Mouse (Mus musculus) liver, embryonic 11.5 days (tissue): ENCODE measurements around the gene Trafd1. TPM values are rescaled to one million over a fixed set of nuclear protein-coding genes. Genes with fewer than 3 reads are reported as not detected.

Source experiments
- ATAC-seq: fragments of 200-750 bp; cut with Nextera tagmentation; replicated peaks from 2 replicates; pipeline ENCODE4 v1.8.0; 2017; ENCODE audit warnings: moderate number of reproducible peaks, mild to moderate bottlenecking, moderate TSS enrichment, moderate library complexity; ENCODE audit not compliant: low FRiP score
- DNase-seq: peaks from one replicate; pipeline ENCODE4 v3.0.0-alpha.2; 2017; ENCODE audit warnings: low spot score
- H3K27ac ChIP-seq: fragments of 300-500 bp; sonication (generic); 2 replicates; pipeline ENCODE4 v1.5.1; 2014; ENCODE audit warnings: mild to moderate bottlenecking, low read depth, low read length, control low read depth
- H3K27me3 ChIP-seq: fragments of 300-500 bp; sonication (generic); replicated peaks from 2 replicates; pipeline ENCODE4 v1.6.1; 2014; ENCODE audit warnings: low read length, mixed read lengths; ENCODE audit not compliant: control insufficient read depth, insufficient read depth
- H3K36me3 ChIP-seq: fragments of 300-500 bp; sonication (generic); 2 replicates; pipeline ENCODE4 v1.6.1; 2014; ENCODE audit warnings: mild to moderate bottlenecking, low read length, moderate library complexity, mixed read lengths; ENCODE audit not compliant: control insufficient read depth, insufficient read depth
- H3K4me1 ChIP-seq: fragments of 300-500 bp; sonication (generic); replicated peaks from 2 replicates; pipeline ENCODE4 v1.6.1; 2014; ENCODE audit warnings: low read length, mixed read lengths; ENCODE audit not compliant: control insufficient read depth, insufficient read depth
- H3K4me2 ChIP-seq: fragments of 300-500 bp; sonication (generic); 2 replicates; pipeline ENCODE4 v1.6.1; 2014; ENCODE audit warnings: mild to moderate bottlenecking, control low read depth, moderate library complexity
- H3K4me3 ChIP-seq: fragments of 300-500 bp; sonication (generic); 2 replicates; pipeline ENCODE4 v1.5.1; 2014; ENCODE audit warnings: low read depth, low read length, control low read depth
- H3K9ac ChIP-seq: fragments of 300-500 bp; sonication (generic); 2 replicates; pipeline ENCODE4 v1.6.1; 2014; ENCODE audit warnings: low read depth, low read length, control low read depth
- H3K9me3 ChIP-seq: fragments of 300-500 bp; sonication (generic); 2 replicates; pipeline ENCODE4 v1.6.1; 2016; ENCODE audit warnings: low read length, inconsistent platforms, mixed read lengths; ENCODE audit not compliant: control insufficient read depth
- WGBS: fragments of 180-500 bp; shearing (Covaris S2); extraction: QIAGEN DNeasy Blood & Tissue Kit; methylation state at CpG from one replicate; pipeline ENCODE4 v1.1.7; 2014; 5-methylcytosine and 5-hydroxymethylcytosine counted together
- polyA plus RNA-seq: library from polyadenylated mRNA; unstranded; fragments of >200 nt; fragmentation: Nextera tagmentation; extraction: Ambion mirVana; gene quantifications from 2 replicates; pipeline ENCODE4 v1.2.1, GENCODE M21; 2014

Gene Trafd1
- polyA plus RNA-seq = 36.7 and 38.6 TPM in 2 replicates

GRCm38 (mm10) chr5:121385461-121386119 lies at the start of gene Trafd1:
Gene Trafd1 (minus strand): TSS chr5:121385632.
- DNase-seq (peak; percentile 92), ATAC-seq (peak; percentile 92)
- Histone ChIP-seq H3K27ac (peak within 1 kb of the TSS; percentile 79), H3K4me2 (peak within 1 kb of the TSS; percentile 91), H3K27me3 (no peaks in the 10 kb centered on the region), H3K4me1 (peaks cover 8% of the 10 kb centered on the region), H3K9me3 (no peaks in the 10 kb centered on the region; the same call in 1 of the 2 replicates), H3K36me3 (peaks cover 6% of the 10 kb centered on the region; the same call in 1 of the 2 replicates), H3K4me3 (peak within 1 kb of the TSS; percentile 68), H3K9ac (peak within 1 kb of the TSS; percentile 72)
- under 1% methylated on average over 37 of the region's 45 CpGs for WGBS

- Histone ChIP-seq H3K4me2 (no peak overlapping the region), H3K27ac (no peak overlapping the region), H3K4me3 (no peak overlapping the region), H3K27me3 (no peaks in the 10 kb centered on the region), H3K4me1 (no peaks in the 10 kb centered on the region), H3K36me3 (peaks cover 82% of the 10 kb centered on the region), H3K9ac (no peak overlapping the region), H3K9me3 (no peaks in the 10 kb centered on the region)
- DNase-seq (no peak), ATAC-seq (no peak)
- WGBS = 92% methylated on average over 3 of the region's 3 CpGs
Measured at GRCm38 (mm10) chr5:121428954-121429353, 43.5 kb upstream of the Trafd1 start.

GRCm38 (mm10) chr5:121423297-121423696 lies 37.9 kb upstream of the Trafd1 start:
- no peaks in the 10 kb centered on the region for H3K4me1 ChIP-seq
- no peak for DNase-seq
- H3K27ac ChIP-seq = no peak overlapping the region
- no peaks in the 10 kb centered on the region for H3K9me3 ChIP-seq
- peaks cover 77% of the 10 kb centered on the region for H3K36me3 ChIP-seq
- H3K9ac ChIP-seq = no peak overlapping the region
- ATAC-seq = no peak
- 92% methylated on average over 10 of the region's 10 CpGs for WGBS
- no peak overlapping the region for H3K4me2 ChIP-seq
- H3K27me3 ChIP-seq = no peaks in the 10 kb centered on the region
- H3K4me3 ChIP-seq = no peak overlapping the region

GRCm38 (mm10) chr5:121422787-121423186 lies 37.4 kb upstream of the Trafd1 start:
- ATAC-seq (no peak), DNase-seq (no peak)
- no peak overlapping the region for H3K27ac ChIP-seq
- no peaks in the 10 kb centered on the region for H3K4me1 ChIP-seq
- H3K9ac ChIP-seq = no peak overlapping the region
- H3K27me3 ChIP-seq = no peaks in the 10 kb centered on the region
- no peaks in the 10 kb centered on the region for H3K9me3 ChIP-seq
- H3K4me2 ChIP-seq = no peak overlapping the region
- 88% methylated on average over 6 of the region's 6 CpGs for WGBS
- no peak overlapping the region for H3K4me3 ChIP-seq
- H3K36me3 ChIP-seq = peaks cover 77% of the 10 kb centered on the region

- no peaks in the 10 kb centered on the region for H3K27me3 ChIP-seq
Measured at GRCm38 (mm10) chr5:121420721-121421120, 35.3 kb upstream of the Trafd1 start.

GRCm38 (mm10) chr5:121410975-121411374 lies 25.5 kb upstream of the Trafd1 start:
- H3K27me3 ChIP-seq = no peaks in the 10 kb centered on the region
- peaks cover 60% of the 10 kb centered on the region for H3K36me3 ChIP-seq
- no peak overlapping the region for H3K4me3 ChIP-seq
- no peak overlapping the region for H3K27ac ChIP-seq
- WGBS = 95% methylated on average over 4 of the region's 4 CpGs
- H3K4me1 ChIP-seq = no peaks in the 10 kb centered on the region; the same call in 1 of the 2 replicates
- ATAC-seq = no peak
- H3K9ac ChIP-seq = no peak overlapping the region
- no peak for DNase-seq
- H3K9me3 ChIP-seq = no peaks in the 10 kb centered on the region
- no peak overlapping the region for H3K4me2 ChIP-seq

More at GRCm38 (mm10) chr5:121420721-121421120, 35.3 kb upstream of the Trafd1 start:
- no peak overlapping the region for H3K4me3 ChIP-seq
- no peaks in the 10 kb centered on the region for H3K4me1 ChIP-seq
- H3K27ac ChIP-seq = no peak overlapping the region
- no peak overlapping the region for H3K4me2 ChIP-seq
- no peak overlapping the region for H3K9ac ChIP-seq
- DNase-seq (no peak), ATAC-seq (no peak)
- WGBS = 92% methylated on average over 9 of the region's 9 CpGs
- peaks cover 78% of the 10 kb centered on the region for H3K36me3 ChIP-seq
- no peaks in the 10 kb centered on the region for H3K9me3 ChIP-seq

- Histone ChIP-seq H3K4me1 (no peaks in the 10 kb centered on the region; the same call in 1 of the 2 replicates), H3K27me3 (no peaks in the 10 kb centered on the region), H3K27ac (no peak overlapping the region), H3K9me3 (no peaks in the 10 kb centered on the region), H3K36me3 (peaks cover 38% of the 10 kb centered on the region), H3K4me3 (no peak overlapping the region), H3K9ac (no peak overlapping the region), H3K4me2 (no peak overlapping the region)
- DNase-seq (no peak), ATAC-seq (no peak)
- 88% methylated on average over 8 of the region's 8 CpGs for WGBS
Measured at GRCm38 (mm10) chr5:121407856-121408255, 22.4 kb upstream of the Trafd1 start.

GRCm38 (mm10) chr5:121400849-121401248 lies 15.4 kb upstream of the Trafd1 start:
- Histone ChIP-seq H3K9me3 (no peaks in the 10 kb centered on the region), H3K4me1 (peaks cover 34% of the 10 kb centered on the region), H3K27me3 (no peaks in the 10 kb centered on the region), H3K36me3 (peaks cover 12% of the 10 kb centered on the region; the same call in 1 of the 2 replicates), H3K27ac (no peak overlapping the region), H3K4me2 (peak overlapping the region; percentile 4), H3K4me3 (no peak overlapping the region), H3K9ac (no peak overlapping the region)
- 57% methylated on average over 5 of the region's 5 CpGs for WGBS
- DNase-seq (no peak), ATAC-seq (no peak)

GRCm38 (mm10) chr5:121400064-121400463 lies 14.6 kb upstream of the Trafd1 start:
- Histone ChIP-seq H3K27ac (no peak overlapping the region), H3K27me3 (no peaks in the 10 kb centered on the region), H3K4me2 (peak overlapping the region; percentile 92), H3K4me3 (no peak overlapping the region; the same call in 1 of the 2 replicates), H3K4me1 (peaks cover 34% of the 10 kb centered on the region), H3K36me3 (peaks cover 9% of the 10 kb centered on the region; the same call in 1 of the 2 replicates), H3K9me3 (no peaks in the 10 kb centered on the region), H3K9ac (no peak overlapping the region)
- DNase-seq = no peak
- ATAC-seq = no peak
- 39% methylated on average over 5 of the region's 5 CpGs for WGBS
